Mouse (Mus musculus) hindbrain, embryonic 13.5 days (tissue): Measurements from ENCODE around the gene Mmd. TPM values are rescaled to one million over a fixed set of nuclear protein-coding genes. Genes with fewer than 3 reads are reported as not detected.
A peak's percentile ranks its signal among the peaks of the same experiment; 100 is the strongest.

ENCODE experiments used
- ATAC-seq: fragments of 200-750 bp; cut with Nextera tagmentation; 2 replicates; pipeline ENCODE4 v1.8.0; 2017; ENCODE audit warnings: moderate TSS enrichment; ENCODE audit not compliant: low FRiP score
- H3K27ac ChIP-seq: fragments of 300-500 bp; sonication (generic); 2 replicates; pipeline ENCODE4 v1.5.1; 2015; ENCODE audit warnings: inconsistent platforms, mild to moderate bottlenecking, moderate library complexity
- H3K27me3 ChIP-seq: fragments of 300-500 bp; sonication (generic); 2 replicates; pipeline ENCODE4 v1.6.1; 2015; ENCODE audit warnings: mild to moderate bottlenecking, inconsistent platforms
- H3K36me3 ChIP-seq: fragments of 300-500 bp; sonication (generic); 2 replicates; pipeline ENCODE4 v1.6.1; 2015; ENCODE audit warnings: mild to moderate bottlenecking, inconsistent platforms
- H3K4me1 ChIP-seq: fragments of 300-500 bp; sonication (generic); replicated peaks from 2 replicates; pipeline ENCODE4 v1.6.1; 2015; ENCODE audit warnings: inconsistent platforms
- H3K4me2 ChIP-seq: fragments of 300-500 bp; sonication (generic); 2 replicates; pipeline ENCODE4 v1.6.1; 2015; ENCODE audit warnings: inconsistent platforms, mild to moderate bottlenecking, moderate library complexity
- H3K4me3 ChIP-seq: fragments of 300-500 bp; sonication (generic); 2 replicates; pipeline ENCODE4 v1.5.1; 2015; ENCODE audit warnings: mild to moderate bottlenecking, inconsistent platforms
- H3K9ac ChIP-seq: fragments of 300-500 bp; sonication (generic); 2 replicates; pipeline ENCODE4 v1.6.1; 2015; ENCODE audit warnings: mild to moderate bottlenecking, inconsistent platforms
- H3K9me3 ChIP-seq: fragments of 300-500 bp; sonication (generic); 2 replicates; pipeline ENCODE4 v1.6.1; 2016; ENCODE audit warnings: inconsistent platforms
- WGBS: fragments of 180-500 bp; shearing (Covaris S2); methylation state at CpG from one replicate; pipeline ENCODE4 v1.1.7; 2015; 5-methylcytosine and 5-hydroxymethylcytosine counted together
- polyA plus RNA-seq: library from polyadenylated mRNA; unstranded; fragments of >200 nt; fragmentation: Nextera tagmentation; extraction: Ambion mirVana; gene quantifications from 2 replicates; pipeline ENCODE4 v1.2.1, GENCODE M21; 2015

The Mmd gene
- polyA plus RNA-seq = 105 and 114 TPM in 2 replicates

DNA sequence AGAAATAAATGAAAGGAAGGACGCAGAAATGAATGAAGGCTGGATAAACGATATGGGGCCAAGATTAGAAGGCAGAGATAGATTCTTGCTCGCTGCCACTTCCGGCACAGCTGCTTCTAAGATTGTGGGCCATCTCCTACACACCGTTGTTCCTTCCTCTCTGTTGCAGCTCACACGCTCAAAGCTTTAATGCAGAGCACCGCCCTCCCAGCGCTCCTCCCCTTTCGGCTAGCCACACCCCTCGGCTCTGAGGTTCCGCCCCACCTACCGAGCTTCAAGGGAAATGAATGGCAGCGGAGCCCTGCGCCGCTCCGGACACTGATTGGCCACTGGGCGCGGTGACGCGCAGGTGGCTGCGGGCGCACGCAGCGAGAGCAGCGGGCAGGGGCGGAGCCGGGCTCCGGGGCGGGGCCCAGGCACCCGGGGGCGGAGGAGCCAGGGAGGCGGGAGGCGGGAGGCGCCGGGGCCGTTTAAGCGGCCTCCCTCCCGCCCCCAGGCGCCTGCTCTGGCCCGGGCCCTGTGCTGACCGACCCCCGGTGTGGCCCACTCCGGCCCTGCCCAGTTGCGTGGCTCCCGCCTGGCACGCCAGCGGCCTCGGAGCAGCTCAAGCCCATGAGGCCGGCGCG lies at the start of gene Mmd:
TSS of gene Mmd (plus strand) at position 432 of the 626 bp plus-strand sequence.
- Histone ChIP-seq H3K4me1 (peaks cover 33% of the 10 kb centered on the region), H3K9ac (peak within 1 kb of the TSS; percentile 93), H3K4me2 (peak within 1 kb of the TSS; percentile 68), H3K4me3 (peak within 1 kb of the TSS; percentile 85), H3K36me3 (no peaks in the 10 kb centered on the region), H3K27ac (peak within 1 kb of the TSS; percentile 94), H3K27me3 (0 out of 2 replicates have a peak, but pooled peaks cover 2% of the 10 kb centered on the region), H3K9me3 (no peaks in the 10 kb centered on the region)
- under 1% methylated on average over 47 of the region's 51 CpGs for WGBS
- ATAC-seq = peak; percentile 98

DNA sequence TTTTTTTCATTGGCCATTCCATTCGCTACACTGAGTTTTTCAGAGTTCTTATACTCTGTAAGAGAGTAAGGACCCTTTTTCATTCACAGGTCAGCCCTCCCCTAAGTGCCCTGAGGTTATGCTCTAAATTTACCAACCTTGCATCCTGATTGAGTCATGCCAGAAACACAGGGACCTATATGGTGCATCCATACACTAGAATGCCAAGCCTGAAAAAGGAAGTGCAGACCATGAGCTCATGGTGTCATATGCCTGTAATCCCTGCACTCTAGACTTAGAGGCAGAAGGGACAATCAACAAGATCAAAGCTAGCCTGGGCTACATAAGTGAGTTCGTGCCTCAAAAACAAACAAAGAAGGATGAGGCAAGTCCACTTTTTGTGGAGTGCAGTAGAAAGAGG lies 48.4 kb upstream of the Mmd start:
- no peaks in the 10 kb centered on the region for H3K9me3 ChIP-seq
- no peak overlapping the region for H3K4me2 ChIP-seq
- H3K9ac ChIP-seq = no peak overlapping the region
- H3K4me3 ChIP-seq = no peak overlapping the region
- no peaks in the 10 kb centered on the region for H3K36me3 ChIP-seq
- H3K27me3 ChIP-seq = no peaks in the 10 kb centered on the region
- no peaks in the 10 kb centered on the region for H3K4me1 ChIP-seq
- no peak overlapping the region for H3K27ac ChIP-seq
- ATAC-seq = no peak
- 92% methylated on average over 2 of the region's 2 CpGs for WGBS

DNA sequence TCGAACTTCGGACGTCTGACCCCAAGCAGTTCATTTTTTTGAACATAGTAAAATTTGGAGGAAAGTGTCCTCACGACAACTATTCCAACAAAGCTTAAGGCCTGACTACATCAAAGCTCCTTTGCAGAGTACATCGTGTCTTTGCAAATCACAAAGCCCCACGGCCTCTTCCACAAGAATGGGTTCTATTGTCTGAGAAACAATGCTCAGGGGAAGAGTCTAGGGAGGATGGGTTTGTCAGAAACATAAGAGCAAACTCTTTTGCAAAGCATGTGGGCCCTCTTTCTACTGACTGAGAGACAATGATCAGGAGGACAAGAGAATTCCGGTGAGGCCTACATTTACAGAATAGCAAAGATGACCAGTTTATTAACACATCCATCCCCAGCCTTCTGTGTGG lies 35.0 kb upstream of the Mmd start:
- H3K4me3 ChIP-seq = no peak overlapping the region
- no peaks in the 10 kb centered on the region for H3K4me1 ChIP-seq
- ATAC-seq = no peak
- no peak overlapping the region for H3K27ac ChIP-seq
- no peak overlapping the region for H3K4me2 ChIP-seq
- no peaks in the 10 kb centered on the region for H3K9me3 ChIP-seq
- no peaks in the 10 kb centered on the region for H3K36me3 ChIP-seq
- no peaks in the 10 kb centered on the region for H3K27me3 ChIP-seq
- no peak overlapping the region for H3K9ac ChIP-seq
- WGBS = 45% methylated on average over 7 of the region's 7 CpGs

DNA sequence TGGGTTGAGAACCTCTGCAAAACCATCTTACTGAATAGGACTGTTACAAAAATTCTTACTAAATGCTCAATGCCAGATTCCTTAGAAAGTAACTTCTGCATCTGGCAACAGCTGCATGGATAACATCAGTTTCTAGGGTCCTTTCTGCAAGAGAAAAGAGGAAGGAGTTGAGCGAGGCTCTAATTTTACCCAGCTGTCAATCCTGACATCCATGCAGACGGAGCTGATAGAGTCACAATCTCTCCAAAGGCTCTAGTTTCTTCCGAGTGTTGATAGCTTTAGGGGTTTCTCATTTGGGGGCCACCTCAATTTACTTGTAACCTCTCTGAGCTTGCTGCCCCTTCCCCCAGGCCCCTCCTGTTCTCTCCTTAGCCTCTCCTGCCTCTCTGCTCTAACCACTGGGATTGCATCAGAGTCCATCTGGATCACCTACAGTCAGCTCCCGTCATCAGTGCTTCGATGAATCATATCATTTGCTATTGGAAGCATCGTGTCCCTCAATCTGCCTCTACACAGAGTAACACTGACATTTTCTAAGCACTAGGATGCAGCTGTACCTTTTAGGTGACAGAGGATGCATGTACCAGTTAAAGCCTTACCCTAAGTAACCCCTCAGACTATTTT lies 29.1 kb upstream of the Mmd start:
- 81% methylated on average over 6 of the region's 6 CpGs for WGBS
- Histone ChIP-seq H3K27me3 (no peaks in the 10 kb centered on the region), H3K4me1 (no peaks in the 10 kb centered on the region), H3K4me3 (no peak overlapping the region), H3K9me3 (no peaks in the 10 kb centered on the region), H3K9ac (no peak overlapping the region), H3K27ac (no peak overlapping the region), H3K4me2 (no peak overlapping the region), H3K36me3 (no peaks in the 10 kb centered on the region)
- no peak for ATAC-seq

DNA sequence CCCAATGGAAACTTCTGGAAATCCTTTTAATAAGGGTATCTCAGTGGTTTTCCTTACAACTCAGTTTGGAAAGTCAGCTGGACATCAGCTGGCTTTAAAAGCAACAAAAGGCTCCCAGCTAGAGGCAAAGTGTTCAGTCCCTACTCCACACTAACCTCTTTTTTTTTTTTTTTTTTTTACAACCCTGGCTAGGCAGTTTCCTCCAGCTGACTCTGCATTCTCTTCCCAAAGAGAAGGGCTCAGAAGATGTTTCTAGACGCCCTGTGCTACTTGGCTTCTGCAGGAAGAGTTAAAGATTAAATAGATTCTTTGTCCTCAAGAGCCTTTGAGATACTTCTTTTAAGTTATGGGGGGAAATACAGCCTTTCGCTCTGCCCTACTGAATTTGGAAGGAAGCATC lies 28.5 kb upstream of the Mmd start:
- H3K4me3 ChIP-seq = no peak overlapping the region
- ATAC-seq = no peak
- 18% methylated on average over 2 of the region's 2 CpGs for WGBS

DNA sequence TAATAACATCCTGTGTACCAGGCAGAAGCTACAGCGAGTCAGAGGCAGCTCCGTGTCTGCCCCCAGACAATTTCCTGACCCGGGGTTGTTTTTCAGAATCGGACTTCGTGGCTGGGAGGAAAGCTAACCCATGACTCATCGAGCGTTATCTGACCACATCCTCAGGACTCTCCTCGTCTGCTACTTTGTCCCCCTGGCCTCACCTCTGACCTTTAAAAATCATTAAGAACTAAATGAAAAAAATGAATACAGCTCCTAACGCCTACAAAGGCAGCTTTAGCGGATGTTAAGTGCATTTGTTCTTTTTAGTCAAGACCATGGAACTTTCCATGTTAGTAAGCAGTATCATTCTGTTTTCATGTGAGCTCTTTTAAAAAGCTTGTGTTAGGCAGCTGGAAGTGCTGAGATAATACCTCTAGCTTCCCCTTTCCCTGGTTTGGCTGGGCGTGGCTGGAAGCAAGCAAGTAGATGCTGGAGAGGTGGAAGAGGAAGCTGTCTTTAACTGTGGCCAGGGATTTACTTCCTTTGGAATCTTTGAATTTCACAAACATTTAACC lies 24.3 kb upstream of the Mmd start:
- H3K4me1 ChIP-seq = 0 out of 2 replicates have a peak, but pooled peaks cover 4% of the 10 kb centered on the region
- no peak overlapping the region for H3K9ac ChIP-seq
- H3K27me3 ChIP-seq = no peaks in the 10 kb centered on the region
- H3K27ac ChIP-seq = no peak overlapping the region
- WGBS = 79% methylated on average over 11 of the region's 11 CpGs
- ATAC-seq = no peak
- no peaks in the 10 kb centered on the region for H3K36me3 ChIP-seq
- no peak overlapping the region for H3K4me3 ChIP-seq
- H3K4me2 ChIP-seq = no peak overlapping the region
- no peaks in the 10 kb centered on the region for H3K9me3 ChIP-seq

More for the DNA sequence above, 28.5 kb upstream of the Mmd start:
- no peaks in the 10 kb centered on the region for H3K36me3 ChIP-seq
- H3K27ac ChIP-seq = no peak overlapping the region
- H3K4me1 ChIP-seq = no peaks in the 10 kb centered on the region
- no peaks in the 10 kb centered on the region for H3K27me3 ChIP-seq
- no peak overlapping the region for H3K9ac ChIP-seq
- H3K4me2 ChIP-seq = no peak overlapping the region
- H3K9me3 ChIP-seq = no peaks in the 10 kb centered on the region

DNA sequence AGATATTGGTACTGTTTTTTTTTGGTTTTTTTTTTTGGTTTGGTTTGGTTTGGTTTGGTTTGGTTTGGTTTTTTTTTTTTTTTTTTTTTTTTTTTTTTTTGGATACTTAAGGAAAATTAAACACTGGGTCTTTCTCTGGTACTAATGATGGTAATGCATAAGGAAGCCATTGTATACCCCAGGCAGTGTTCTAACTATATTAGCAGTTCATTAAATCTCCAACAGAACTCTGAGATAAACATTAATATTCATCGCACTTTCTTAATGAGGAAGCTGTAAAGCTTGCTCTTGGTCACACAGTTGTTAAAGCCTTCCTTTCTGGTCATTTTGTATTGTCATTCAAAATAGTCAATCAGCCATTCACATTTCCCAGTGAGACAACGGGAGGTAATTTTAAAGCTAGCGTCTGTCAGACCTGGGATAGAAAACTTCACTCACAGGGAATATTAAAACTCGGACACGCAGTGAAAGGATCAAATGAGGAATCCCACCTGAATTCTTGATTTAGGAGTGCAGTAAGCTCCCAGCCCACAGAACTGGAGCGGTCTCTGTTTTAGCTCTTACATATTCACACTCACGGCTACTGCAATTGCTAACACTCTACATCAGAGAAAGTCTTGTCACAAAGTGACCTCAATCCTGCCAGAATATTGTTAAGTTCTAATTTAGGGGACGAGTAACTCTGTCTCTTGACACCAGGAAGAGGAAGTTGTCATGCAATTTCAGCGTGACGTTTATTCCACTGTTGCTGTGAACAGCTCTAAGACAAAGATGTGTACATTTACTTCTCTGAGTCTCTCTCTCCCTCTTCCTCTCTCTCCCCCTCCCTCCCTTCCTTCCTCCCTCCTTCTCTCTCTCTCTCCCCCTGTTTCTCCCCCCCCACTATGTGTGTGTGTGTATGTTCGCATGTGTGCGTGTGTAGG lies 22.0 kb upstream of the Mmd start:
- Histone ChIP-seq H3K9me3 (no peaks in the 10 kb centered on the region), H3K27ac (no peak overlapping the region), H3K27me3 (no peaks in the 10 kb centered on the region), H3K9ac (no peak overlapping the region), H3K4me3 (no peak overlapping the region), H3K4me1 (peaks cover 4% of the 10 kb centered on the region; the same call in 1 of the 2 replicates), H3K4me2 (no peak overlapping the region), H3K36me3 (no peaks in the 10 kb centered on the region)
- ATAC-seq = no peak
- 49% methylated on average over 12 of the region's 12 CpGs for WGBS

DNA sequence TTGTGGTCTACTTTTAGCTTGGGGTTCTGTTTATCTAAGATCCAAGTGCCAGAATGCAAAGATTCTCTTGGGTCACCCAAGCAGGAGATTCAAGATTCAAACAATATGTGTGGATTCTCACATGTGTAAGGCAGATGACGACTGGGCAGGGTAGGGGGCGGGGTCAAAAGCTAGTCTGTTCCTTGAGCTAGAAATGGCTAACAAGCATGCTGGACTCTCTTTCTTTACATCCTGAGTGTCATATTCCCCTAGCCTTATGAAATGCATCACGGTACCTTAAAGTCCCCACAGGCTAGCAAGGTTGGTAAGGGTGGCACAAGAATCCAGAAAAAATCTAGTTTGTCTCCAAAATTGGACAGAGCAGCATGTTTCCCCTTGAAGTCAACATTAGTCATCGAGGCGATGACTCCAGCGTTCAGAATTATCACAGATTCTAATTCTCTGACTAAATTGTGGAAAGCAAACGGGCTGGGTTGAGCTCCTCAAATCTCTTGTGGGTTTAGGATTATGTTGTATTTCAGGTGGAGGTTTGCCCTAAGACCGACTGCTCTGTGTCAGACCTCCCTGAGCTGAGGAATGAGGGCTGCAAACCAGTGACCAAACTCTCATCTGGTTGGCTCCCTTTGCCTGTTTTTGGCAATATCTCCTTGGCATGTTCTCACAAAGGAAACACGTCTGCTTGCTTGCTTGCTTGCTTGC lies 20.9 kb upstream of the Mmd start:
- H3K4me2 ChIP-seq = no peak overlapping the region
- no peak overlapping the region for H3K4me3 ChIP-seq
- no peak overlapping the region for H3K9ac ChIP-seq
- ATAC-seq = no peak
- H3K4me1 ChIP-seq = peaks cover 10% of the 10 kb centered on the region; the same call in 1 of the 2 replicates
- H3K9me3 ChIP-seq = no peaks in the 10 kb centered on the region
- 87% methylated on average over 9 of the region's 9 CpGs for WGBS
- H3K27me3 ChIP-seq = no peaks in the 10 kb centered on the region
- no peaks in the 10 kb centered on the region for H3K36me3 ChIP-seq
- H3K27ac ChIP-seq = no peak overlapping the region

DNA sequence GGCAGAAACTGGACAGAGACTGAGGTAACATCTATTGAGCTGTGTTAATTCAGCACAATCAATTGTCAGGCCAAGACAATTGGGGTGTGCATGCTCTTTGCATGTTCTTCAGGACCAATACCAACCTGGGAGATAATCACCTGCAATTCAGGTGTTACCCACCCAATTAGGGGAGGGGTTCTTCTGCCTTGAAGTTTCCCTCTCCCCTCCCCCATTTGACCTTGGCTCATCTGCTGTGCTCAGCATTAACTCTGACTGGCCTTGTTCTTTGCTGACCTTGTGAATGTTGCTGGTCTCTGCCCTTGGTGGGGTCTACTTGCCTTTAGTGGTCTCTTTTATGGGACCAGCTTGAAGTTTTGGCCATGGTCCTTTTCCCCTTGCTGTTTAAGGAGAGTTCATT lies 19.5 kb upstream of the Mmd start:
- H3K27ac ChIP-seq = no peak overlapping the region
- peaks cover 10% of the 10 kb centered on the region; the same call in 1 of the 2 replicates for H3K4me1 ChIP-seq
- no peaks in the 10 kb centered on the region for H3K27me3 ChIP-seq
- H3K36me3 ChIP-seq = no peaks in the 10 kb centered on the region
- H3K4me3 ChIP-seq = no peak overlapping the region
- no peak overlapping the region for H3K9ac ChIP-seq
- ATAC-seq = no peak
- no peaks in the 10 kb centered on the region for H3K9me3 ChIP-seq
- no peak overlapping the region for H3K4me2 ChIP-seq

DNA sequence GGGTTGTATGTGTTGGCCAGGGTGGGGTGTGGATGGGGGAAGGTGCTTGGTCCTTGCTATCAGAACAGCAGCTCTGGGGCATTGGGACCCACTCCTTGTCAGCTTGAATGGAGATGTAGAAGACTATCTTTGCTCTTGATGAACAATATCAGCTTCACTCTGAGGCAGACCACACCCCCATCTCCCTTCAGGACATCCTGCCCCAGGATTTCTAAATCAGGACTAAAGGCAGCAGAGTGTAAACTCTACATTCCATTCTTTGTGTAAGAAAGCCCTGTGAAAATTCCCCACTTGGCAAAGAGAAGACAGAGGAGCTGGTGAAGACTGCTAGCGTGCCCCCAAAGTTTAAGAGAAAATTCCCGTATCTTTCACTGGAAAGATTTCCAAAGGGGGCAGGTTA lies 18.6 kb upstream of the Mmd start:
- Histone ChIP-seq H3K4me2 (no peak overlapping the region), H3K9ac (no peak overlapping the region), H3K4me3 (no peak overlapping the region), H3K27ac (no peak overlapping the region), H3K36me3 (no peaks in the 10 kb centered on the region), H3K9me3 (no peaks in the 10 kb centered on the region), H3K4me1 (peaks cover 10% of the 10 kb centered on the region; the same call in 1 of the 2 replicates), H3K27me3 (no peaks in the 10 kb centered on the region)
- ATAC-seq = no peak
- WGBS = 72% methylated on average over 2 of the region's 2 CpGs

DNA sequence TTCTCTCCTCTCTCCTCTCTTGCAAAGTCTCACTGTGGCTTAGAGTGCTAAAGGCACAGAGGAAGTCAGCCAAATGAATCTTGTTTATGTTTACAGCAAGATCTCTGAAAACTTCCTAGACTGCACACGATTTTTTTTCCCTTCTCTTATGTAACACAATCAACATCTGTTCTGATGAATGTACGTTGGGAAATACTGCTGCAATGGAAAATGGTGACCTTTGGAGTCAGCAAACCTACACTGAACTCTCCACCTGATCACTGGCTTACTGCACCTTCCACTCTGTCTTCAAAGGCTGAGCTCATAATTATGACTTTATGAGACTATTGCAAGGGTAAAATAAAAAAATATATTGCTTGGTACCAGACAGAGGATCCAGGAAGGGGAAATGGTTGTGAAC lies 17.6 kb upstream of the Mmd start:
- H3K27ac ChIP-seq = no peak overlapping the region
- no peak overlapping the region for H3K4me2 ChIP-seq
- 74% methylated on average over 2 of the region's 2 CpGs for WGBS
- no peaks in the 10 kb centered on the region for H3K36me3 ChIP-seq
- ATAC-seq = no peak
- H3K9ac ChIP-seq = no peak overlapping the region
- H3K4me3 ChIP-seq = no peak overlapping the region
- no peaks in the 10 kb centered on the region for H3K27me3 ChIP-seq
- no peaks in the 10 kb centered on the region for H3K9me3 ChIP-seq
- peaks cover 10% of the 10 kb centered on the region; the same call in 1 of the 2 replicates for H3K4me1 ChIP-seq
